Mouse (Mus musculus) stomach, embryonic 14.5 days (tissue): ENCODE measurements around the gene Shroom1. TPM values are rescaled to one million over a fixed set of nuclear protein-coding genes. Genes with fewer than 3 reads are reported as not detected.

Experiments used
- ATAC-seq: fragments of 200-750 bp; cut with Nextera tagmentation; 2 replicates; pipeline ENCODE4 v1.8.0; 2017; ENCODE audit warnings: low read depth, moderate TSS enrichment; ENCODE audit not compliant: insufficient number of reproducible peaks, insufficient read depth, low FRiP score
- H3K27ac ChIP-seq: fragments of 300-500 bp; sonication (generic); 2 replicates; pipeline ENCODE4 v1.5.1; 2014; ENCODE audit warnings: mild to moderate bottlenecking, low read length, moderate library complexity, mixed read lengths
- H3K27me3 ChIP-seq: fragments of 300-500 bp; sonication (generic); 2 replicates; pipeline ENCODE4 v1.6.1; 2014; ENCODE audit warnings: low read length, control low read depth, mixed read lengths; ENCODE audit not compliant: control insufficient read depth, insufficient read depth
- H3K36me3 ChIP-seq: fragments of 300-500 bp; sonication (generic); 2 replicates; pipeline ENCODE4 v1.6.1; 2014; ENCODE audit warnings: mild to moderate bottlenecking, control low read depth, low read length, moderate library complexity, mixed read lengths; ENCODE audit not compliant: control insufficient read depth, insufficient read depth
- H3K4me1 ChIP-seq: fragments of 300-500 bp; sonication (generic); 2 replicates; pipeline ENCODE4 v1.6.1; 2014; ENCODE audit warnings: low read length, control low read depth, mixed read lengths; ENCODE audit not compliant: control insufficient read depth, insufficient read depth
- H3K4me2 ChIP-seq: fragments of 300-500 bp; sonication (generic); replicated peaks from 2 replicates; pipeline ENCODE4 v1.6.1; 2014; ENCODE audit warnings: low read depth, low read length, control low read depth
- H3K4me3 ChIP-seq: fragments of 300-500 bp; sonication (generic); 2 replicates; pipeline ENCODE4 v1.5.1; 2014; ENCODE audit warnings: low read depth, low read length, control low read depth
- H3K9ac ChIP-seq: fragments of 300-500 bp; sonication (generic); replicated peaks from 2 replicates; pipeline ENCODE4 v1.6.1; 2014; ENCODE audit warnings: low read depth, mild to moderate bottlenecking, control low read depth, low read length, moderate library complexity, mixed read lengths
- H3K9me3 ChIP-seq: fragments of 300-500 bp; sonication (generic); 2 replicates; pipeline ENCODE4 v1.6.1; 2016; ENCODE audit warnings: low read depth, low read length, control low read depth; ENCODE audit not compliant: control insufficient read depth
- WGBS: fragments of 180-500 bp; shearing (Covaris S2); extraction: QIAGEN DNeasy Blood & Tissue Kit; methylation state at CpG from one replicate; pipeline ENCODE4 v1.1.7; 2014; 5-methylcytosine and 5-hydroxymethylcytosine counted together
- polyA plus RNA-seq: library from polyadenylated mRNA; unstranded; fragments of >200 nt; fragmentation: Nextera tagmentation; extraction: Ambion mirVana; gene quantifications from 2 replicates; pipeline ENCODE4 v1.2.1, GENCODE M21; 2014

The Shroom1 gene
- polyA plus RNA-seq, 1 experiment from 2014 or later, result 1.1 TPM

GRCm38 (mm10) chr11:53435504-53435903 is 21.5 kb upstream of the Shroom1 start:
- Histone ChIP-seq H3K27ac (no peak overlapping the region), H3K9ac (no peak overlapping the region), H3K4me2 (no peak overlapping the region), H3K27me3 (no peaks in the 10 kb centered on the region), H3K4me3 (no peak overlapping the region), H3K4me1 (0 out of 2 replicates have a peak, but pooled peaks cover 5% of the 10 kb centered on the region), H3K9me3 (no peaks in the 10 kb centered on the region), H3K36me3 (no peaks in the 10 kb centered on the region)
- 86% methylated on average over 8 of the region's 8 CpGs for WGBS
- no peak for ATAC-seq

- H3K4me3 ChIP-seq, result no peak overlapping the region
- WGBS, result 86% methylated on average over 6 of the region's 6 CpGs
- 0 out of 2 replicates have a peak, but pooled peaks cover 4% of the 10 kb centered on the region for H3K4me1 ChIP-seq
- ATAC-seq, result no peak
- no peaks in the 10 kb centered on the region for H3K9me3 ChIP-seq
- H3K36me3 ChIP-seq, result no peaks in the 10 kb centered on the region
- no peak overlapping the region for H3K27ac ChIP-seq
- H3K4me2 ChIP-seq, result no peak overlapping the region
- H3K27me3 ChIP-seq, result no peaks in the 10 kb centered on the region
- H3K9ac ChIP-seq, result no peak overlapping the region
Observed at GRCm38 (mm10) chr11:53436338-53436737, 20.7 kb upstream of the Shroom1 start.

- no peaks in the 10 kb centered on the region for H3K9me3 ChIP-seq
- no peak overlapping the region for H3K4me2 ChIP-seq
- H3K4me3 ChIP-seq, result no peak overlapping the region
- H3K27ac ChIP-seq, result no peak overlapping the region
- H3K36me3 ChIP-seq, result no peaks in the 10 kb centered on the region
- no peaks in the 10 kb centered on the region for H3K4me1 ChIP-seq
- 28% methylated on average over 12 of the region's 12 CpGs for WGBS
- H3K9ac ChIP-seq, result no peak overlapping the region
- ATAC-seq, result no peak
- H3K27me3 ChIP-seq, result no peaks in the 10 kb centered on the region
Observed at GRCm38 (mm10) chr11:53441921-53442320, 15.1 kb upstream of the Shroom1 start.

- no peaks in the 10 kb centered on the region for H3K9me3 ChIP-seq
- no peak overlapping the region for H3K27ac ChIP-seq
- no peak overlapping the region for H3K9ac ChIP-seq
- H3K4me2 ChIP-seq, result no peak overlapping the region
- H3K4me3 ChIP-seq, result no peak overlapping the region
- H3K36me3 ChIP-seq, result no peaks in the 10 kb centered on the region
- no peak for ATAC-seq
- no peaks in the 10 kb centered on the region for H3K27me3 ChIP-seq
- H3K4me1 ChIP-seq, result no peaks in the 10 kb centered on the region
- WGBS, result 24% methylated on average over 6 of the region's 6 CpGs
Observed at GRCm38 (mm10) chr11:53443861-53444260, 13.1 kb upstream of the Shroom1 start.

GRCm38 (mm10) chr11:53445562-53445961 is 11.4 kb upstream of the Shroom1 start:
- Histone ChIP-seq H3K27ac (no peak overlapping the region), H3K9ac (no peak overlapping the region), H3K36me3 (no peaks in the 10 kb centered on the region), H3K9me3 (no peaks in the 10 kb centered on the region), H3K4me1 (no peaks in the 10 kb centered on the region), H3K27me3 (no peaks in the 10 kb centered on the region), H3K4me2 (no peak overlapping the region), H3K4me3 (no peak overlapping the region)
- no peak for ATAC-seq
- WGBS, result 58% methylated on average over 13 of the region's 13 CpGs

GRCm38 (mm10) chr11:53446183-53446582 is 10.8 kb upstream of the Shroom1 start:
- no peak overlapping the region for H3K27ac ChIP-seq
- no peaks in the 10 kb centered on the region for H3K36me3 ChIP-seq
- no peaks in the 10 kb centered on the region for H3K4me1 ChIP-seq
- no peak overlapping the region for H3K9ac ChIP-seq
- H3K4me2 ChIP-seq, result no peak overlapping the region
- H3K27me3 ChIP-seq, result no peaks in the 10 kb centered on the region
- WGBS, result 68% methylated on average over 13 of the region's 13 CpGs
- no peaks in the 10 kb centered on the region for H3K9me3 ChIP-seq
- no peak overlapping the region for H3K4me3 ChIP-seq
- no peak for ATAC-seq

GRCm38 (mm10) chr11:53447996-53448395 is 9.0 kb upstream of the Shroom1 start:
- Histone ChIP-seq H3K4me2 (no peak overlapping the region), H3K9me3 (no peaks in the 10 kb centered on the region), H3K27ac (no peak overlapping the region), H3K36me3 (no peaks in the 10 kb centered on the region), H3K27me3 (no peaks in the 10 kb centered on the region), H3K4me3 (no peak overlapping the region), H3K9ac (no peak overlapping the region), H3K4me1 (no peaks in the 10 kb centered on the region)
- WGBS, result 86% methylated on average over 8 of the region's 8 CpGs
- no peak for ATAC-seq

- H3K9ac ChIP-seq, result no peak overlapping the region
- no peak overlapping the region for H3K27ac ChIP-seq
- H3K4me2 ChIP-seq, result no peak overlapping the region
- H3K27me3 ChIP-seq, result no peaks in the 10 kb centered on the region
- H3K9me3 ChIP-seq, result no peaks in the 10 kb centered on the region
- no peaks in the 10 kb centered on the region for H3K36me3 ChIP-seq
- 77% methylated on average over 1 of the region's 1 CpGs for WGBS
- no peak for ATAC-seq
- no peak overlapping the region for H3K4me3 ChIP-seq
- no peaks in the 10 kb centered on the region for H3K4me1 ChIP-seq
Observed at GRCm38 (mm10) chr11:53448529-53448928, 8.5 kb upstream of the Shroom1 start.

GRCm38 (mm10) chr11:53450070-53450705 is 6.8 kb upstream of the Shroom1 start:
- Histone ChIP-seq H3K4me1 (no peaks in the 10 kb centered on the region), H3K9ac (no peak overlapping the region), H3K4me3 (no peak overlapping the region), H3K27ac (no peak overlapping the region), H3K4me2 (no peak overlapping the region), H3K9me3 (no peaks in the 10 kb centered on the region), H3K27me3 (no peaks in the 10 kb centered on the region), H3K36me3 (no peaks in the 10 kb centered on the region)
- ATAC-seq, result no peak
- 41% methylated on average over 15 of the region's 15 CpGs for WGBS
